ENCODE assay signal across 16 mouse cellular contexts in the genomic region with DNA sequence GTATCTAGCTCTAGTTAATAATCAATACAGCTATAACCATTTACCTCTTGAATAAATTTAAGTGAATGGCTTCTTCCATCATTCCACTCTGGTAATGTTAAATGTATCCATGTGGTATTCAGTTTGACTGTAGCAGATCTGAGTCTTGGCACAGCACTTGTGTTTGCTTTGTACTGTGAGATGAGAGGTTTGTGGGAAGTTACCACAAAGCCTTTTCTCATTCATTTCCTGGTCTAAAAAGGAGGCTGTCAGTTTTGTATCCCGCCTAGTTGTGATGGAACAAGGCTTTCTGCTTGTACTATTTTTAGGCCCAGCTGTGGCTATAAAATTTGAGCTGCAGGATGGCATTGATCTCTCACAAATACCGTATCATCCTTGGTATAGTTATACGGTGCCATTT. TPM values are rescaled to one million over a fixed set of nuclear protein-coding genes. Genes with fewer than 3 reads are reported as not detected.
A peak's percentile ranks its signal among the peaks of the same experiment; 100 is the strongest.
DNase-seq lines count a peak whose midpoint lies in the region; ATAC-seq lines count a peak whose summit lies in the region.
"Had no signal": no experiment of that assay in that cellular context is flagged by ENCODE, and none has a peak within 500 bp of the region (broad histone marks: within the 10 kb centered on the region; RNA-seq: fewer than 3 reads in every experiment).

No protein-coding gene starts in this region.

- H3K4me1 ChIP-seq in megakaryocyte, embryonic 14.5 days: peaks cover 44% of the 10 kb centered on the region
- H3K4me1 ChIP-seq in midbrain, embryonic 10.5 days: peaks cover 2% of the 10 kb centered on the region; the same call in 1 of the 2 replicates
- H3K4me1 ChIP-seq in midbrain, embryonic 14.5 days (ENCODE audit: control insufficient read depth, insufficient read depth, low read length): peaks cover 3% of the 10 kb centered on the region; the same call in 1 of the 2 replicates

- no peaks in the 10 kb centered on the region for H3K9me3 ChIP-seq in megakaryocyte, embryonic 14.5 days
- H3K9me3 ChIP-seq in midbrain, embryonic 10.5 days (replicated peaks): peaks cover 3% of the 10 kb centered on the region; the same call in 1 of the 2 replicates
- 0 out of 2 replicates have a peak, but pooled peaks cover 2% of the 10 kb centered on the region for H3K9me3 ChIP-seq in midbrain, embryonic 14.5 days (ENCODE audit: control insufficient read depth, low read length)
- H3K9me3 ChIP-seq: forebrain, embryonic 12.5 days; midbrain, embryonic 12.5 days; neural tube, embryonic 13.5 days had no signal

- 88% methylated on average over 3 of the region's 3 CpGs for whole genome bisulfite sequencing in midbrain, embryonic 10.5 days
- 67% methylated on average over 3 of the region's 3 CpGs for WGBS in midbrain, embryonic 14.5 days

- no peak overlapping the region for H3K9ac ChIP-seq in midbrain, embryonic 14.5 days (replicated peaks; ENCODE audit: low read length)
- H3K9ac ChIP-seq: forebrain, embryonic 12.5 days; liver, postnatal 0 days; midbrain, embryonic 12.5 days; neural tube, embryonic 13.5 days had no signal

- H3K27ac ChIP-seq in midbrain, embryonic 10.5 days (replicated peaks): no peak overlapping the region
- H3K27ac ChIP-seq in midbrain, embryonic 14.5 days (replicated peaks; ENCODE audit: low read depth, low read length): no peak overlapping the region
- H3K27ac ChIP-seq: forebrain, embryonic 12.5 days; midbrain, embryonic 12.5 days; neural tube, embryonic 13.5 days had no signal

- H3K4me2 ChIP-seq in midbrain, embryonic 14.5 days (ENCODE audit: low read length): no peak overlapping the region
- H3K4me2 ChIP-seq: forebrain, embryonic 12.5 days; midbrain, embryonic 12.5 days; neural tube, embryonic 13.5 days had no signal

- no peaks in the 10 kb centered on the region for H3K27me3 ChIP-seq in megakaryocyte, embryonic 14.5 days (replicated peaks)
- H3K27me3 ChIP-seq in midbrain, embryonic 10.5 days (ENCODE audit: low read depth, poor library complexity, severe bottlenecking): no peaks in the 10 kb centered on the region
- no peaks in the 10 kb centered on the region for H3K27me3 ChIP-seq in midbrain, embryonic 14.5 days (ENCODE audit: control insufficient read depth, insufficient read depth, low read length)
- H3K27me3 ChIP-seq: forebrain, embryonic 12.5 days; midbrain, embryonic 12.5 days; neural tube, embryonic 13.5 days had no signal

- ATAC-seq in frontal cortex, adult (ENCODE audit: low TSS enrichment): peak; percentile 57; the same call in 1 of the 2 replicates
- ATAC-seq in megakaryocyte, adult 5-6 weeks (ENCODE audit: poor library complexity, severe bottlenecking): no peak
- peak; percentile 76 for ATAC-seq in inflammation-experienced regulatory T-cells, adult 6 months
- no peak for ATAC-seq in midbrain, embryonic 14.5 days (ENCODE audit: low FRiP score, low TSS enrichment)
- ATAC-seq: liver, postnatal 0 days had no signal

- H3K36me3 ChIP-seq in megakaryocyte, embryonic 14.5 days (replicated peaks; ENCODE audit: low read length): no peaks in the 10 kb centered on the region
- H3K36me3 ChIP-seq in midbrain, embryonic 10.5 days: peaks cover 32% of the 10 kb centered on the region
- no peaks in the 10 kb centered on the region for H3K36me3 ChIP-seq in midbrain, embryonic 14.5 days (ENCODE audit: control insufficient read depth, insufficient read depth, low read length)
- H3K36me3 ChIP-seq: forebrain, embryonic 12.5 days; midbrain, embryonic 12.5 days had no signal

- H3K4me3 ChIP-seq in megakaryocyte, embryonic 14.5 days (replicated peaks): peak overlapping the region; percentile 62
- no peak overlapping the region for H3K4me3 ChIP-seq in midbrain, embryonic 10.5 days
- H3K4me3 ChIP-seq in midbrain, embryonic 14.5 days (replicated peaks; ENCODE audit: low read depth, low read length): no peak overlapping the region
- H3K4me3 ChIP-seq: forebrain, embryonic 12.5 days; midbrain, embryonic 12.5 days; neural tube, embryonic 13.5 days had no signal

- no peak for DNase-seq in frontal cortex, postnatal 25 days (ENCODE audit: low spot score in 2 of 2)
- DNase-seq in Muller cell, postnatal 12 days (ENCODE audit: inconsistent ontology term): peak; percentile 26
- DNase-seq in midbrain, embryonic 10.5 days (ENCODE audit: low spot score): no peak
- DNase-seq in midbrain, embryonic 14.5 days: no peak
- DNase-seq: B cell, adult 2 months; cerebellum, adult 9-10 months; kidney, postnatal 14 days; liver, postnatal 0 days; spleen, adult 18-20 months had no signal

RNA-seq across cellular contexts. Expression of a gene that starts 7.3 kb away (rescaled TPM):
- 1.7 and 11.2 TPM in 2 replicates for polyA plus RNA-seq in megakaryocyte, embryonic 14.5 days (2012; ENCODE audit: insufficient read depth, low replicate concordance)
- 12.2 and 12.6 TPM in 2 replicates for total RNA-seq in megakaryocyte, adult 5-6 weeks (2015)
- 8.0 and 9.6 TPM in 2 replicates for total RNA-seq in megakaryocyte, adult 5-6 weeks (2017)
- 10 to 100 TPM; 14.4 to 19.9 (median 18.3) TPM for polyA plus RNA-seq in inflammation-experienced regulatory T-cells, adult 6 months (2017; shearing (Covaris generic))
- polyA plus RNA-seq in midbrain, embryonic 10.5 days (2016; fragmentation: Nextera tagmentation; extraction: Ambion mirVana): 52.4 and 63.8 TPM in 2 replicates
- polyA plus RNA-seq in midbrain, embryonic 14.5 days (2014; fragmentation: Nextera tagmentation; extraction: Ambion mirVana): 79.7 and 84.0 TPM in 2 replicates

Comparison
In these comparisons a context has a peak if more than half of its experiments do, and no peak if none do; other contexts are left out.
1. ATAC-seq: peak in frontal cortex, adult (single experiment) and inflammation-experienced regulatory T-cells, adult 6 months (single experiment); none in megakaryocyte, adult 5-6 weeks (single experiment) and midbrain, embryonic 14.5 days (single experiment).